Mouse (Mus musculus) liver, postnatal 0 days (tissue): ENCODE measurements around the gene Cenpp.

Experiments
- CTCF ChIP-seq: sonication (generic); IDR thresholded peaks from 2 replicates; pipeline ENCODE4 v1.5.1; 2016; ENCODE audit warnings: antibody characterized with exemption, low read depth
- EP300 ChIP-seq: IDR thresholded peaks from 2 replicates; pipeline ENCODE4 v1.6.1; 2016; ENCODE audit warnings: antibody characterized with exemption, low read depth, mild to moderate bottlenecking

DNA sequence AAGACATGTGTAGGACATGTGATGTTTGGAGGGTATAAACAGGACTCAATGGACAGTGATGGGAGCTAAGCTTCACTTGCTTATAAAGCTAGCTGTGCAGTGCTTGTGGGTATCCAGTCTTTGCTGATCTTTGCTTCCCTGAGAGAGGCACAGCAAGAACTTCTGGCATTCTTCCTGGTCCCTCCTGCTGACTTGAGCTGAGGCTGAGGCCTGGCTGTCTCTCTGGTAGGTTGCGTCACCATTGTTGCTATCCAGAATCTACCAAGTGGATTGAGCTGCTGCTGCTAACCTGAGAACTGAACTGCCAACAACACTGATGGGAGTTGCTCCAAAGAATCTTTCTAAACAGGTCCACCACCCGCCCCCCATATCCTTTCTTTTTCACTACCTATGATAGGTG is 23.5 kb downstream of the Cenpp start:
- no peak for TF ChIP-seq CTCF
- no peak for TF ChIP-seq EP300
